Mouse (Mus musculus) testis, adult 2 months (tissue): Measurements from ENCODE around the gene Itgav.

Experiments used
- CTCF ChIP-seq: fragments of 200-500 bp; IDR thresholded peaks from 2 replicates; pipeline ENCODE4 v1.5.1; 2012; ENCODE audit warnings: low read depth, mild to moderate bottlenecking, inconsistent platforms, low read length, moderate library complexity; ENCODE audit not compliant: control insufficient read depth, insufficient read depth, insufficient replicate concordance
- POLR2A ChIP-seq: fragments of 200-500 bp; IDR thresholded peaks from 2 replicates; pipeline ENCODE4 v1.6.1; 2012; ENCODE audit warnings: low read depth, mild to moderate bottlenecking, inconsistent platforms, low read length, moderate library complexity; ENCODE audit not compliant: control insufficient read depth

DNA sequence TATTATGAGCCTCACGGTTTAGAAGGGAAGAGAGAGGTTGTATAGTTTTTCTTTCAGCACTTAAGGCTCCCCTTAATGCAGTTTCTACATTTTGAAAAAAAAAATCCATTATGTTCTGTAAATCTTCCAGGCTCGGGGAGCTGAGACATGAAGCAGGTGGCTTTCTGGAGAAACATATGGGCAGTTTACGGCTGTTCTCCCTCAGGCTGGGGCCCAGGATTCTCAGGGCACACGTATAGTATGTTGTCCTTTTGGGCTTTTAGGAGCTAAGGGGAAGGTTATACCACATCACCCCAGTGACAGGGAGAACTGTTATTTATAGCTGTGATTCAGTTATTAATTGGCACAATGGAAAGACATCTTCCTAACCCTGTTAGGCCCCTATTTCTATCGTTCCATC, 101.0 kb downstream of the Itgav start:
- TF ChIP-seq CTCF, result no peak
- no peak for TF ChIP-seq POLR2A
